Mouse (Mus musculus) induced T-regulatory cell, adult 2 months (primary cell): Measurements from ENCODE around the gene Cd5l.

Source experiments
- DNase-seq: peaks from one replicate; pipeline ENCODE4 v3.0.0-alpha.2; 2012; ENCODE audit warnings: low read depth

Gene Cd5l

GRCm38 (mm10) chr3:87408171-87408570 is 50.5 kb downstream of the Cd5l start:
- DNase-seq, result peak; percentile 82

DNA sequence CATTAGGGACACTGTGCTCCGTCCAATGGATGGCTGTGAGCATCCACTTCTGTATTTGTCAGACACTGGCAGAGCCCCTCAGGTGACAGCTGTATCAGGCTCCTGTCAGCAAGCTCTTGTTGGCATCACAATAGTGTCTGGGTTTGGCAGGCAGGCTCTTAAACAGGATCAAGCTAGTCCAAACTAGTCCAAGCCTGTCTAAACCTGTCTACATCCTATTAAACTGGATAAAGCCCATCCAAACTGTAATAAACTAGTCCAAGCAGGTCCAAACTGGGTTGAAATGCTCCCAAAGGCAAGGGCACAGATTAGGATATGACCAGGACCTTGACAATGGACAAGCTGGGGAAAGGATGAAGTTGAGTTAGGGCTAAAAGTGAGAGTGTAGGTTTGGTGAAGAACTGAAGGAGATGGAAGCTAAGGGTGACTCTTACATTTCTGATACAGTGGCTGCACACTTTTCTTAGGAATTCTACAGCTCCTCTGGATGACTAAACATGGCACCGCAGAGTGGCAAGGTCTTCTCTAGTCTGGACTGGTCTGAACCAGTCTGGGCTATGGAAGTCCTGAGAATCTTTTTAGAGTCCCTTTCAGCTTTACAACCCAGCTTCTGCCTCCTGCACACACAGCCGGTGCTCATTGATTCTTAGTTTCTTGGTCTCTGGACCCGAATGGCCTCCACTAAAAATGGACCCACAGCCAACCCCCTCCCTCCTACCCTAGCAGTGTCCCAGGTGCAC is 51.7 kb downstream of the Cd5l start:
- no peak for DNase-seq

- DNase-seq, result no peak
These were observed 52.9 kb downstream of the Cd5l start for GRCm38 (mm10) chr3:87410605-87411004.

GRCm38 (mm10) chr3:87411150-87411549 is 53.5 kb downstream of the Cd5l start:
- DNase-seq, result peak; percentile 62

- DNase-seq, result no peak
These were observed 63.0 kb downstream of the Cd5l start for GRCm38 (mm10) chr3:87420645-87421044.
